Mouse (Mus musculus) embryonic facial prominence, embryonic 14.5 days (tissue): Measurements from ENCODE around the gene Kcnip4. TPM values are rescaled to one million over a fixed set of nuclear protein-coding genes. Genes with fewer than 3 reads are reported as not detected.

Source experiments
- ATAC-seq: fragments of 200-750 bp; cut with Nextera tagmentation; 2 replicates; pipeline ENCODE4 v1.8.0; 2017; ENCODE audit warnings: low read depth, moderate number of reproducible peaks, moderate TSS enrichment
- DNase-seq: peaks from one replicate; pipeline ENCODE4 v3.0.0-alpha.2; 2015; ENCODE audit warnings: low spot score
- H3K27ac ChIP-seq: fragments of 300-500 bp; sonication (generic); replicated peaks from 2 replicates; pipeline ENCODE4 v1.5.1; 2014; ENCODE audit warnings: low read depth, mild to moderate bottlenecking, low read length, moderate library complexity
- H3K27me3 ChIP-seq: fragments of 300-500 bp; sonication (generic); replicated peaks from 2 replicates; pipeline ENCODE4 v1.6.1; 2014; ENCODE audit warnings: low read length; ENCODE audit not compliant: control insufficient read depth, insufficient read depth
- H3K36me3 ChIP-seq: fragments of 300-500 bp; sonication (generic); 2 replicates; pipeline ENCODE4 v1.6.1; 2014; ENCODE audit warnings: low read length, mixed read lengths; ENCODE audit not compliant: control insufficient read depth, insufficient read depth
- H3K4me1 ChIP-seq: fragments of 300-500 bp; sonication (generic); 2 replicates; pipeline ENCODE4 v1.6.1; 2014; ENCODE audit warnings: antibody characterized with exemption, low read length; ENCODE audit not compliant: control insufficient read depth, insufficient read depth
- H3K4me2 ChIP-seq: fragments of 300-500 bp; sonication (generic); 2 replicates; pipeline ENCODE4 v1.6.1; 2014; ENCODE audit warnings: low read depth, mild to moderate bottlenecking, low read length, moderate library complexity, mixed read lengths
- H3K4me3 ChIP-seq: fragments of 300-500 bp; sonication (generic); 2 replicates; pipeline ENCODE4 v1.5.1; 2014; ENCODE audit warnings: low read depth, mild to moderate bottlenecking, low read length
- H3K9ac ChIP-seq: fragments of 300-500 bp; sonication (generic); 2 replicates; pipeline ENCODE4 v1.6.1; 2014; ENCODE audit warnings: low read depth, mild to moderate bottlenecking, low read length, moderate library complexity, mixed read lengths
- H3K9me3 ChIP-seq: fragments of 300-500 bp; sonication (generic); 2 replicates; pipeline ENCODE4 v1.6.1; 2016; ENCODE audit warnings: low read length; ENCODE audit not compliant: control insufficient read depth
- WGBS: fragments of 180-500 bp; shearing (Covaris S2); extraction: QIAGEN DNeasy Blood & Tissue Kit; methylation state at CpG from one replicate; pipeline ENCODE4 v1.1.7; 2014; 5-methylcytosine and 5-hydroxymethylcytosine counted together
- polyA plus RNA-seq: library from polyadenylated mRNA; unstranded; fragments of >200 nt; fragmentation: Nextera tagmentation; extraction: Ambion mirVana; gene quantifications from 2 replicates; pipeline ENCODE4 v1.2.1, GENCODE M21; 2014

The Kcnip4 gene
- polyA plus RNA-seq, 1 experiment from 2014 or later: 2.9 TPM

GRCm38 (mm10) chr5:49348511-49348910 lies 176.2 kb downstream of the Kcnip4 start:
- no peaks in the 10 kb centered on the region for H3K4me1 ChIP-seq
- H3K27ac ChIP-seq: no peak overlapping the region
- H3K4me2 ChIP-seq: no peak overlapping the region
- no peak overlapping the region for H3K9ac ChIP-seq
- WGBS: 82% methylated on average over 5 of the region's 5 CpGs
- no peak for ATAC-seq
- no peak for DNase-seq
- no peaks in the 10 kb centered on the region for H3K27me3 ChIP-seq
- no peaks in the 10 kb centered on the region for H3K36me3 ChIP-seq
- no peak overlapping the region for H3K4me3 ChIP-seq
- no peaks in the 10 kb centered on the region for H3K9me3 ChIP-seq

DNA sequence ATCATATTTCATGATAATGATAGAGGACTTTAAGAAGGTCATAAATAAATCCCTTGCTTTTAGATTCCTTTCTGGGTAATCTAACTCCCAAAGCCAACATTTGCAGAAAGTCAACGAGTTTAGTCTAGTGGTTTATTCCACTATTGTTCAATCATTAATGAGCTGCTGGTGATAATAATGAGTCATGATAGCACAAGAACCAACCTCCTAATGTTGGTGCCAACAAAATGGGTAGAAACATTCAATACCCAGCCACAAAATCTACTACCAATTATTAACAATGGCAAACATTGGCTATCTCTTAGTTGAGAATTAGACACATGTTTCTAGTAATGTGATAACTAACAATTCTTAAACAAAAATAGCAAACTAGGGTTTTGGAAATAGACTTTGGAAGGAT lies 180.1 kb downstream of the Kcnip4 start:
- no peaks in the 10 kb centered on the region for H3K9me3 ChIP-seq
- H3K36me3 ChIP-seq: no peaks in the 10 kb centered on the region
- ATAC-seq: no peak
- H3K4me2 ChIP-seq: no peak overlapping the region
- 71% methylated on average over 1 of the region's 1 CpGs for WGBS
- no peak overlapping the region for H3K27ac ChIP-seq
- H3K27me3 ChIP-seq: no peaks in the 10 kb centered on the region
- no peaks in the 10 kb centered on the region for H3K4me1 ChIP-seq
- DNase-seq: no peak
- H3K9ac ChIP-seq: no peak overlapping the region
- no peak overlapping the region for H3K4me3 ChIP-seq

DNA sequence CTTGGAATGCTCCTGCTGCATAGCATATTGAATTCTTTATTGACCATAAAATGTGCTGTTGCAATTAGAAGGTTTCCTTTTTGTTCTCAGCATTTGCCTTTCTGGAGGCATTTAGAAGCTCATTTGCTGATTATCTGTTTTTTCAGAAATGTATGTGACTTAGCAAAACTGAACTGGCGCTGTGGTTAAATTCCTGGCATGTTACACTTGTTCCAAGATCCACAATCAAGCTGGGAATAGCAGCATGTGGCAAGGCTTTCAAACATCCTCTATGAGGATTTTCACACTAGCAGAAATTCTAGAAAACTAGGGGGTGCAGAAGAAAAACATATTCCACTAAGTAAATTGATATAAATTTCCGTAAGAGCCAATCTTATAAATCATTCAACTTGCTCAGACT lies 187.5 kb downstream of the Kcnip4 start:
- no peak overlapping the region for H3K4me3 ChIP-seq
- DNase-seq (peak; percentile 19), ATAC-seq (no peak)
- H3K27me3 ChIP-seq: no peaks in the 10 kb centered on the region
- H3K4me2 ChIP-seq: no peak overlapping the region
- 0 out of 2 replicates have a peak, but pooled peaks cover 4% of the 10 kb centered on the region for H3K4me1 ChIP-seq
- no peak overlapping the region for H3K27ac ChIP-seq
- no peaks in the 10 kb centered on the region for H3K9me3 ChIP-seq
- no peaks in the 10 kb centered on the region for H3K36me3 ChIP-seq
- WGBS: 52% methylated on average over 2 of the region's 2 CpGs
- no peak overlapping the region for H3K9ac ChIP-seq

DNA sequence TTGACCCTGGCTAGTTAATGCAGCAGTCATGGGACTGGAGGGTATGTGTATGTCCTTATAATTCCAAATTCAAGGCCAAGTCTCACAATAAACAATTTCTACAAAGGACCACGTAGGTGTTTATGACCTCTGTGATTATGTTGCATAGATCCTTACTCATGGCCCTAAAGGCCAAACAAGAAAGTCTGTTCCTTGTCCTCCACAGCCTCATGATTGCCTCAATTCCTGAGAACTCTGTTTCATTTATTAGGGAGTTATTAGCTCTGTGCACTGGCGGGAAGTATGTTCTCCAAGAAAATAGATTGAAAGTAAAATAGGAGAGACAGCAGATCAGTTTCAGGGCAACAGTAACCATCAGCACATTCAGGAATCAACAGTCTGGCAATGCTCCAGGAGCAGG lies 191.6 kb downstream of the Kcnip4 start:
- Histone ChIP-seq H3K9ac (no peak overlapping the region), H3K9me3 (no peaks in the 10 kb centered on the region), H3K27me3 (no peaks in the 10 kb centered on the region), H3K27ac (no peak overlapping the region), H3K4me3 (no peak overlapping the region), H3K4me1 (0 out of 2 replicates have a peak, but pooled peaks cover 4% of the 10 kb centered on the region), H3K4me2 (no peak overlapping the region), H3K36me3 (no peaks in the 10 kb centered on the region)
- no peak for ATAC-seq
- 79% methylated on average over 2 of the region's 2 CpGs for WGBS
- no peak for DNase-seq

- Histone ChIP-seq H3K27me3 (no peaks in the 10 kb centered on the region), H3K27ac (no peak overlapping the region), H3K9me3 (no peaks in the 10 kb centered on the region), H3K4me2 (no peak overlapping the region), H3K36me3 (no peaks in the 10 kb centered on the region), H3K9ac (no peak overlapping the region), H3K4me1 (no peaks in the 10 kb centered on the region), H3K4me3 (no peak overlapping the region)
- WGBS: 69% methylated on average over 1 of the region's 1 CpGs
- DNase-seq (no peak), ATAC-seq (no peak)
Measured at GRCm38 (mm10) chr5:49329023-49329422, 195.7 kb downstream of the Kcnip4 start.

- H3K27ac ChIP-seq: no peak overlapping the region
- H3K27me3 ChIP-seq: no peaks in the 10 kb centered on the region
- H3K4me3 ChIP-seq: no peak overlapping the region
- no peaks in the 10 kb centered on the region for H3K9me3 ChIP-seq
- no peak overlapping the region for H3K9ac ChIP-seq
- ATAC-seq: no peak
- H3K4me1 ChIP-seq: no peaks in the 10 kb centered on the region
- no peak overlapping the region for H3K4me2 ChIP-seq
- DNase-seq: no peak
- no peaks in the 10 kb centered on the region for H3K36me3 ChIP-seq
Measured at GRCm38 (mm10) chr5:49318661-49319060, 206.0 kb downstream of the Kcnip4 start.

- Histone ChIP-seq H3K27ac (no peak overlapping the region), H3K36me3 (no peaks in the 10 kb centered on the region), H3K4me3 (no peak overlapping the region), H3K27me3 (no peaks in the 10 kb centered on the region), H3K4me1 (no peaks in the 10 kb centered on the region), H3K9ac (no peak overlapping the region), H3K4me2 (no peak overlapping the region), H3K9me3 (no peaks in the 10 kb centered on the region)
- DNase-seq (no peak), ATAC-seq (no peak)
- WGBS: 75% methylated on average over 2 of the region's 2 CpGs
Measured at GRCm38 (mm10) chr5:49317869-49318268, 206.8 kb downstream of the Kcnip4 start.

DNA sequence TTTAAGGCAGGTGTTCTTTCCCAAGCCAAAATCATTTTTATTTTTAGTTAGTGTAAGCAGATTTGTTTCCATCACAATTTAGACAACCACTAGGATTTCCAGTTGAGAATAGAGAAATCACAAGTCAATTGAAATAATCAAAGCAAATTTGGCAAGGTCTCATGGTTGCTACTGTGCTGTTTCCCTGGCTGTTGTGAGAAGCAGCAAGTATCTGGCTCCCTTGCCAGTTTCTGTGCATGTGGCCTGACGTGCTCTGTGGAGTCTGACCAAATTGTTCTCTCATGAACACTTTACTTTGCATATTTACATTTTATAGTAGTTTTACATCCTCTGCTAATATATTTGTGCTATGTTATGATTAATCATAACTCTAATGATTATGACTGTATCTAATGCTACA lies 217.9 kb downstream of the Kcnip4 start:
- H3K9me3 ChIP-seq: no peaks in the 10 kb centered on the region
- WGBS: 74% methylated on average over 1 of the region's 1 CpGs
- no peaks in the 10 kb centered on the region for H3K36me3 ChIP-seq

GRCm38 (mm10) chr5:49305321-49305720 lies 219.4 kb downstream of the Kcnip4 start:
- ATAC-seq (no peak), DNase-seq (no peak)
- H3K36me3 ChIP-seq: no peaks in the 10 kb centered on the region
- H3K9me3 ChIP-seq: no peaks in the 10 kb centered on the region
- H3K27ac ChIP-seq: no peak overlapping the region
- H3K27me3 ChIP-seq: no peaks in the 10 kb centered on the region
- H3K4me3 ChIP-seq: no peak overlapping the region
- no peaks in the 10 kb centered on the region for H3K4me1 ChIP-seq
- H3K9ac ChIP-seq: no peak overlapping the region
- WGBS: 69% methylated on average over 2 of the region's 2 CpGs
- H3K4me2 ChIP-seq: no peak overlapping the region

More for the DNA sequence above, 217.9 kb downstream of the Kcnip4 start:
- DNase-seq (no peak), ATAC-seq (no peak)
- Histone ChIP-seq H3K9ac (no peak overlapping the region), H3K4me2 (no peak overlapping the region), H3K27ac (no peak overlapping the region), H3K4me1 (no peaks in the 10 kb centered on the region), H3K27me3 (no peaks in the 10 kb centered on the region), H3K4me3 (no peak overlapping the region)
